Mouse (Mus musculus): ENCODE measurements around the gene Speer2. TPM values are rescaled to one million over a fixed set of nuclear protein-coding genes. Genes with fewer than 3 reads are reported as not detected.

The Speer2 gene
- 0.25 and 0.55 TPM in 2 replicates for polyA plus RNA-seq (2015; fragmentation: Nextera tagmentation; extraction: Ambion mirVana)

GRCm38 (mm10) chr16:69863644-69864043, at the start of gene Speer2:
Speer2 (minus strand) TSS chr16:69863744.

